Mouse (Mus musculus) cerebellum, postnatal 10 days (tissue): Measurements from ENCODE around the gene Thoc2.

Experiments
- DNase-seq, 2 experiments: peaks; one replicate each; pipeline ENCODE4 v3.0.0; 2021; ENCODE audit warnings: mixed read lengths in 2 of 2

Gene Thoc2

GRCm38 (mm10) chrX:41920574-41920973 is at the start of gene Thoc2:
Thoc2 (minus strand) TSS chrX:41920674.
- no peak for DNase-seq

GRCm38 (mm10) chrX:41970096-41970495 is 49.6 kb upstream of the Thoc2 start:
- DNase-seq: no peak

DNA sequence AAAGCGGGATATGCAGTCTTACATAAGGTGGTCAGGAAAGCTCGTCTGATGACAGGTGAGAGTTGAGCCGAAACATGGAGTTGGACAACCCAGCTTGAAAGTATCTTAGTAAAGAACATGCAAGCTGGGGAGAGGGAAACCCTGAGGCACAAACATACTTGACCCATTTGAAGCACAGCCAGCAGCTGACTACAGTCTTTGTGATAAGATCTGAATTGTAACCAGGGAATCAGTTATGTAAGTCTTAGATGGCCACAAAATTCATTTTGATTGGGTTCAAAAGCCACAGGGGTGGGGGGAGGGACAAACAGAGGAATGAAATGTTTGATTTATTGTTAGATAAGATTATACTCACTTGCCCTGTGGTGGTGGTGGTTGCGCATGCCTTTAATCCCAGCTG is 48.9 kb upstream of the Thoc2 start:
- DNase-seq: no peak

GRCm38 (mm10) chrX:41957161-41957560 is 36.7 kb upstream of the Thoc2 start:
- peak; percentile 1 to 8 for DNase-seq

GRCm38 (mm10) chrX:41941840-41942239 is 21.4 kb upstream of the Thoc2 start:
- no peak for DNase-seq

DNA sequence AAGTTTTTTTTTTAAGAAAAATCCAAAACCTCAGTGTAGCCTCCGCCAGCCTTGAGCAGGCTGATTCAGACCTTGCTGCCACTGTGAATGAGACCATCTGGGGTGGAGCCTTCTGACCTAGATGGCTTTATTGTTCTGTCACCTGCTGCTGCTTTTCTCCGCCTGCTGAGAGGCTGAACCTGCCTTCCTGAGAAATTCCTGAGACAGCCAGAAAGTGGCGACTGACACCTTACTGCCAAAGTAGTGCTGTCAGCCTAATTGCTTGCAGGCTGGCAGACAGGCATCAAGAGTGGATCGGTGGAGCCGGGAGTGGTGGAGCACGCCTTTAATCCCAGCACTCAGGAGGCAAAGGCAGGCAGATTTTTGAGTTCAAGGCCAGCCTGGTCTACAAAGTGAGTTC is 11.3 kb upstream of the Thoc2 start:
- DNase-seq: peak; percentile 8 to 17

DNA sequence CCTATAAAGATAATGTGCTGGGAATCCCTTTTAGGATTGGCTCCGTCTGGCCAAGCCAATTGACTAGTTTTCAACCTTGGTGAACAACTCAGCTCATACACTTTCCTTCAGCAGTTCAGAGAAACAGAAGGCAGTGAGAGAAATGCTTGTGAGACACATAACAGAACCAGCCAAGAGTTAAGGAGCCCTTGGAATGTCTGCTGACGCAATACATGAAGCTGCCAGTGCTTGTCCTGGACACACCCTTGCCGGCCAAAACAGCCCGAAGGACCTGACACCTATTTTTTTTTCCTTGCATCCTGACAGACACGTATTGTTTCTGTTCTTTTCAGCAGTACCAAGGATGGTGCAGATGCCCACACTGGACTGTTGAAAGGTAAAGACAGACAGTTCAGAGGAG is 4.2 kb upstream of the Thoc2 start:
- no peak for DNase-seq

DNA sequence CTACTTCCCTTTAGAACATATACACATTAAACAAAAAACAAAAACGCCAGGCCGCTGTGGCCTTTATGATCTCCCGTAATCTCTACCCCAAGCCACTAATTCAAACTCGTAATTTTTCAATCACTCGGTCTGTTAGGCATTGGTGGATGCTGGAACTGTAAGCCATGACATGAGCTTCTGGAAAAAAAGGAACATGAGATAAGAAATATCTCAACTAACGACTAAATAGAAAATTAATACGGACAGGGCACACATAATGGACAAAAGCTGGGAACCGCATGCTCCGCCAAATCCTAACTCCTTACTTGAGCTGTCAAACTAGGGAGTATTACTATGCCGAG is 8.4 kb downstream of the Thoc2 start:
- no peak for DNase-seq

DNA sequence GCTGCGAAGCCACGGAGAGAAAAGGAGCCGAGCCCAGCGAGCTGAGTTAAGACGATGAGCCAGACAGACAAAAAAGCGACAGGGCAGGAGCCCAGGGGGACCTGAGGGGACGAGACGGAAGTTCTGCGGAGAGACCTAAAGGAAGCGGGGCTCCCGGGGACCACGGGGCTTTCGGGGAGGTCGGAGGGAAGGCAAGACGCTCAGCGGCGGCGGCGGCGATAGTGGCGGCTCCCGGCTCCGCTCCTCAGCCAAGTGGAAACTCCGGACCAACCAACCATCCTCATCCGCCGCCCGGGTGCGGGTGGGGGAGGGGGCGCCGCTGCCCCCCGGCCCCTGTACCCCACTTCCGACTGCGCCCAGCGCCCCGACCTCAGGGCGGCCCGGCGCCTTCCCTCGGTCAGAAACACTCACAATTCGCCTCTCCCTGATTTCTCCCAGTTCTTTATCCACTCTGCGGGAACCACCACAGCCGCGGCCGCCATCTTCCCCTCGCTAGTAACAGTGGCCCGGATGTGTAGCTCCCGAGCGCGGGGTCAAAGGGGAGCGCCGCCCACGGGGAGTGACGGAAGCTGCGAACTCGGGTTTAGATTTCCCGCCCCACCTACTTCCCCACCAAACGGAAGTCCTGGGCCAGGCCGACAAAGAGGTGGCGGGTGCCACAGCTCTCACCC is 8.9 kb downstream of the Thoc2 start:
- DNase-seq: peak; percentile 91 to 94

- peak; percentile 26 to 40 for DNase-seq
Measured at GRCm38 (mm10) chrX:41910981-41911380, 9.5 kb downstream of the Thoc2 start.

GRCm38 (mm10) chrX:41910471-41910870 is 10.0 kb downstream of the Thoc2 start:
- no peak for DNase-seq

DNA sequence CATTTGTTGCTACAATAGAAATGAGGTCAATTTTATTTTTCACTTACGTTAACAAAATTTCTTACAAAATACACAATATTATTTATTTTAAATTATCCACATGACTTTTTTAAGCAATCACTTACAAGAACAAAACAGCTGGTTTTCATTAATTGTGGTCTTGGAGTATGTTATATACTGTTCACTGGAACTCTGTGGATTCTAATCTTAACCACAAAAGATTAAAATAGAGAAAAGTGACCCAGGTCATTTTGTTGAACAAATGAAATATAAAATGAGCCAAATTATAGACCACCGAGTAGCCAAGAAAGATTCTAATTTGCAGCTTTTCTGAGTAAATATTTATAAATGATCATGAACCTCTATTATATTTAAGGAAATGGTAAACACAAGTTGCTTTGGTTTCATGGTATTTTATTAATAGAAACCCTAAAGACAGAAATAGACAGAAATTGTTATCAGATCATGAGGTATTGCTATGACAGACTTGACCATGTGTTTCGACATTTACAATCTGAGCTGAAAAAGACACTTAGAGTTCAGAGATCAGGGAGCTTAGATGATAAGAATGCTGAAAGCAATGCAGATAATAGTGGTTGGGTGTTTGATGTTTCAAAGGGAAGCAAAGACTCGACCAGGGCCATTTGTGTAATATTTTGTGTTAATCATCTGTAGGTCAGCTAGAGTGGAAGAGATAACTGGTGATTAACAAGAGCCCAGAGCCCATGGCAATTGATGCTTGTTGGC is 35.5 kb downstream of the Thoc2 start:
- no peak for DNase-seq

GRCm38 (mm10) chrX:41876581-41876980 is 43.9 kb downstream of the Thoc2 start:
- DNase-seq: peak; percentile 25 to 48

DNA sequence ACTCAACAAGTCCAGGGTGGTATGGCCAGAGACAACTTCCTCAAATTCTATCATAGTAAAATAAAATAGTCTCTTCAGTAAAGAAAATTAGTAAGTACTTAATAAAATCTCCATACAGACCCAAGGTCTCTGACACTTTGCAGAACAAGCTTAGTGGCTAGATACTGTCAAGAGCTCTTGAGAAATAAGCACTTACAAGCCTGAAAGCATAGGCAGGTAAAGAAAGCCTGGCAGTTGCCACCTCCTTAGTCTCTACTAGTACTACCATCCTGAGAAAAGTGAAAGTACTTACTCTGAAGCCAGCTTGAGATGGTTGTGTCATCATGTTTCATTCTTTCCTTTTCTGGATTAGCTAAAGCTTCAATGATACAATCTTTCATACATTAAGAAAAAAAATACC is 82.7 kb downstream of the Thoc2 start:
- DNase-seq: no peak

- DNase-seq: no peak
Measured at GRCm38 (mm10) chrX:41805592-41805991, 114.9 kb downstream of the Thoc2 start.

- DNase-seq: no peak
Measured at GRCm38 (mm10) chrX:41793303-41793702, 127.2 kb downstream of the Thoc2 start.
